Mouse (Mus musculus): ENCODE data around the gene Lrit3. TPM values are rescaled to one million over a fixed set of nuclear protein-coding genes. Genes with fewer than 3 reads are reported as not detected.
"Not testable (repeated sequence)": the region's sequence is repeated elsewhere in the genome, so short reads cannot be mapped to it uniquely, and the experiment has no call there.

The Lrit3 gene
- total RNA-seq, 2 experiments from 2014 or later: not detected

DNA sequence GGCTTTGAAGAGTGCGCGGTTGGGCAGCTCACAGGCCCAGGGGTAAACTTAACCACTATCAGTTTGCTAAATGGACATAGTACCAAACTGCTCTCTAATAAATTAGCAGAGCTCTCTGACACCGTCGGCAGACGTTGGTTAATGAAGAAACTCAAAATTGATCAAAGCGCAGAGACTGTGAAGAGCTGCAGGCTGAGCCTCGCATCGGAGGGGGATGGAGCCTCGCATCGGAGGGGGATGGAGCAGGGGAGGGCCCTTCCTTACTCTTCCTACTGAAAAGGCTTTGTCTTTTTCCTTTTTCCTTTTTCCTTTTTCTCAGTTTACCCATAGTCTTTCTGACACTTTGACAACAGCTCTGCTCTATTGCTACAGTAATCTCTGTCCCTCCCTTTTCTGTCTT lies 22.4 kb downstream of the Lrit3 start:
- DNase-seq (ENCODE audit: low spot score in 2 of 2): no peak

GRCm38 (mm10) chr3:129771210-129771609 lies 32.6 kb downstream of the Lrit3 start:
- DNase-seq (ENCODE audit: low spot score in 2 of 2): no peak

DNA sequence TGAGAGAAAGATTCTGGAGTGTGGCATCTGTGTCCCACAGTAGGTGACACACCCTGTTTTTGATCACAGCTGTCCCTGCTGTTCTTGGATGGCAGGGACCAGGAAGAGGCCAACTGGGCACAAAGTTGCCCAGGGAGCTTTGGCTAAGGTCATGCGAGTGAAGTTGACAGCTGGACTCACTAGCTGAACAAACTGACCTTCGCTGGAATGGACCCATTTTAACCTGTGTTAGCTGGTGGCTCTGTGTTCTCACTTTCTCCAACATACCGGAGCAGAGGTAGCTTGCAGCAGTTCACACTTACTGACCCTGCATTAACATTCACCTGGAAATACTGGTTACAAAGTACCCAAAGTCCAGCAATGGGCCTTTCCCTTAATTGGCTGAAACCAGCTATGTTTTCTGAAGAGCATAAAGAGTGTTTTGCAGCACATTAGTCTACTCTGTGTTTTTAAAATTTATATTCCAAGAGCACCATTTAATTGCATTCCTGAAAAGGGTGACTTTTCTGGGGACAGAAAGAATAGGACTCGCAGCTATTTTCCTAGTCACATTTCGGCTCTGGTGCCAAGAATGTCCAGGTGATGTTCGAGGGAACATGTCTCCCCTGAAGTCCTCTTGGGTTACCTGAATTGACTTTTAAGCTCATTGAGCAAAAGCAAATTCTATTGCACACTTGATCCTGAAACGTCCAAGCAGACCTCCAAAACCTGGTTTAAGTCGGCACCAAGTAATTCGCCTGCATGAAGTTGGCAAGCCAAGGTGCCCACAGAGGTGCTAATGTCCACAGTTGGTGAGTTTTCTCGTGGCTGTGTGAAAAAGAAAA lies 36.6 kb downstream of the Lrit3 start:
- no peak for DNase-seq (ENCODE audit: low spot score in 2 of 2)

GRCm38 (mm10) chr3:129766106-129766505 lies 37.7 kb downstream of the Lrit3 start:
- DNase-seq (ENCODE audit: low spot score in 2 of 2): no peak

GRCm38 (mm10) chr3:129757599-129757998 lies 46.2 kb downstream of the Lrit3 start:
- not testable (repeated sequence) for DNase-seq (ENCODE audit: low spot score in 2 of 2)

GRCm38 (mm10) chr3:129754650-129755604 lies 48.9 kb downstream of the Lrit3 start, which contains the start of gene Egf:
Gene Egf, minus strand, starts transcription at chr3:129755316.
- DNase-seq (ENCODE audit: low spot score in 2 of 2): no peak

GRCm38 (mm10) chr3:129744803-129745202 lies 59.0 kb downstream of the Lrit3 start:
- DNase-seq (ENCODE audit: low spot score in 2 of 2): no peak

DNA sequence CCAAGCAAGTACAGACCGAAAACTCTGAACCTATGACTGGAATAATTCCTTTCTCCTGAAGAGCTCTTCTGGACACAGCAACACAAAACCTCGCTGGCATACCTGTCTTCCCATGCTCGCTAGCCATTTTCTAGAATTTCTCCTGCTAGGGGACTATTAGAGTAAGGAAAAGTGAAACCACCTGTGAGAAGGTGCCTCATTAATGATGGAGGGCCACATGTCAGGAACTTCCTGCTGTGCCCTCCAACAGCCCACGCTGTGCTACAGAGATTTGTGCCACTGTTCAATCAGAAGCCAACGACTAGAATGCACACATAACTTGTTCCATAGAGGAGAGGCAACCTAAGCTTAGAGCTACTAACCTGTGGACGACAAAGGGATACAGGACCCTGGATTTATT lies 61.0 kb downstream of the Lrit3 start:
- DNase-seq (ENCODE audit: low spot score in 2 of 2): no peak

- DNase-seq (ENCODE audit: low spot score in 2 of 2): no peak
Measured at GRCm38 (mm10) chr3:129738291-129739183, 65.3 kb downstream of the Lrit3 start.

Other genes with a start within 250 kb of the Lrit3 start
- gene Egf, start 48.7 kb downstream of the Lrit3 start, total RNA-seq (2021): 1 to 10 TPM; 3.8 to 4.5 TPM
- under 1 TPM; 0.51 to 0.73 TPM for gene Rrh, start 18.6 kb upstream of the Lrit3 start, total RNA-seq (2021)
- gene Gar1, start 27.4 kb upstream of the Lrit3 start, total RNA-seq (2021): 10 to 100 TPM; 81.9 to 82.2 TPM
- gene Cfi, start 31.9 kb upstream of the Lrit3 start, total RNA-seq (2021): 10 to 100 TPM in 1 of 2 experiments, 1 to 10 TPM in 1; 2.7 to 50.2 TPM
- 10 to 100 TPM; 33.9 to 44.6 TPM for gene Pla2g12a, start 74.6 kb upstream of the Lrit3 start, total RNA-seq (2021)
- 10 to 100 TPM; 54.0 to 56.0 TPM for gene Casp6, start 97.4 kb upstream of the Lrit3 start, total RNA-seq (2021)
- gene Mcub, start 166.2 kb upstream of the Lrit3 start, total RNA-seq (2021): 10 to 100 TPM; 13.7 to 14.8 TPM

Measured in adrenal gland, postnatal 4 days (tissue).